Mouse (Mus musculus) lung, adult 2 months (tissue): ENCODE results near the gene Gm45234.

Source experiments
- CTCF ChIP-seq: fragments of 200-500 bp; IDR thresholded peaks from 2 replicates; pipeline ENCODE4 v1.5.1; 2011; ENCODE audit warnings: mild to moderate bottlenecking, low read length, control low read depth; ENCODE audit not compliant: insufficient read depth
- POLR2A ChIP-seq: fragments of 200-500 bp; IDR thresholded peaks from 2 replicates; pipeline ENCODE4 v1.6.1; 2011; ENCODE audit warnings: low read depth, mild to moderate bottlenecking, control low read depth, low read length, borderline replicate concordance; ENCODE audit errors: extremely low read depth

DNA sequence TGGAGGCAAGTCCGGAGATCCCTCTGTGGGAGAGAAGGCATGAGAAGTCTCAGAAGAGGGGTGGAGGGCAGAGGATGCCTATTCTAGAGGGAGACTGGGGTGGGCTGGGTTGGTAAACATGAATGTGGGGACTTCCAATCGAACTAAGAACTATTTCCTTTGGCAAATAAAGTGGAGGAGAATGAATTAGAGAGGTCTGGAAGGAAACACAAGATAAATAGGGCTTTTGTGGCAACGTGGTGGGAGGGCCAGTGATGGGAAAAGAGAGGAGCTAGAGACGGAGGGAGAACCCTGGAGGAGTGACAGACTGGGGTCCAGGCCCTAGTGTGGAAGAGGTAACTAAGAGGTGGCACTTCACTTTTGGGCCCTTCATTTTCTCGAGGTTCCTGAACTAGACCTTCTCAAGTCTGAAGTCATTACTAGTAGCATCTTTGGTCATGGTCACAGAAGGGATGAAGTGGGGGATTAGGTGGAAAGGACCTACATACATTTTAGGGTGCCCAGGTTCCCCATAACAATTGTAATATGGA lies 1.6 kb upstream of the Gm45234 start:
- TF ChIP-seq POLR2A (no peak), CTCF (no peak)
